Mouse (Mus musculus) liver, embryonic 14.5 days (tissue): ENCODE data around the gene Gria1.

Experiments
- CTCF ChIP-seq: IDR thresholded peaks from 2 replicates; pipeline ENCODE4 v1.5.1; 2016; ENCODE audit warnings: antibody characterized with exemption, low read depth, control low read depth
- EP300 ChIP-seq: IDR thresholded peaks from 2 replicates; pipeline ENCODE4 v1.6.1; 2016; ENCODE audit warnings: antibody characterized with exemption, low read depth

- TF ChIP-seq CTCF (no peak), EP300 (no peak)
Measured at GRCm38 (mm10) chr11:57278056-57278455, 266.9 kb downstream of the Gria1 start.
